In genomic region chr4:150593473-150594217, GRCm38 (mm10) we compare ENCODE assay signal across 17 mouse cellular contexts. TPM values are rescaled to one million over a fixed set of nuclear protein-coding genes. Genes with fewer than 3 reads are reported as not detected.
A peak's percentile ranks its signal among the peaks of the same experiment; 100 is the strongest.
DNase-seq lines count a peak whose midpoint lies in the region; ATAC-seq and TF ChIP-seq lines count a peak whose summit lies in the region.
"Had no signal": no experiment of that assay in that cellular context is flagged by ENCODE, and none has a peak within 500 bp of the region (broad histone marks: within the 10 kb centered on the region; RNA-seq: fewer than 3 reads in every experiment).

No protein-coding gene starts in this region.

- no peak overlapping the region for H3K4me3 ChIP-seq in gastrocnemius, adult 2 months
- H3K4me3 ChIP-seq in midbrain, embryonic 16.5 days (ENCODE audit: low read depth, low read length), result no peak overlapping the region
- no peak overlapping the region for H3K4me3 ChIP-seq in midbrain, embryonic 14.5 days (replicated peaks; ENCODE audit: low read depth, low read length)
- H3K4me3 ChIP-seq in liver, embryonic 13.5 days (replicated peaks), result no peak overlapping the region
- H3K4me3 ChIP-seq in hindbrain, embryonic 10.5 days, result no peak overlapping the region
- H3K4me3 ChIP-seq: embryonic facial prominence, embryonic 13.5 days; forebrain, embryonic 15.5 days; limb, embryonic 10.5 days; neural tube, embryonic 12.5 days had no signal

- H3K9me3 ChIP-seq in midbrain, embryonic 16.5 days (replicated peaks; ENCODE audit: control insufficient read depth, low read length, poor library complexity, severe bottlenecking), result no peaks in the 10 kb centered on the region
- H3K9me3 ChIP-seq in midbrain, embryonic 14.5 days (ENCODE audit: control insufficient read depth, low read length), result no peaks in the 10 kb centered on the region
- H3K9me3 ChIP-seq in liver, embryonic 13.5 days (replicated peaks), result no peaks in the 10 kb centered on the region
- no peaks in the 10 kb centered on the region for H3K9me3 ChIP-seq in hindbrain, embryonic 10.5 days
- H3K9me3 ChIP-seq: embryonic facial prominence, embryonic 13.5 days; forebrain, embryonic 15.5 days; limb, embryonic 10.5 days; neural tube, embryonic 12.5 days had no signal

- peak overlapping the region; percentile 44 for H3K27ac ChIP-seq in gastrocnemius, adult 2 months
- H3K27ac ChIP-seq in midbrain, embryonic 16.5 days (ENCODE audit: low read length), result peak overlapping the region; percentile 18; the same call in 1 of the 2 replicates
- H3K27ac ChIP-seq in midbrain, embryonic 14.5 days (replicated peaks; ENCODE audit: low read depth, low read length), result no peak overlapping the region
- H3K27ac ChIP-seq in liver, embryonic 13.5 days, result peak overlapping the region; percentile 74
- H3K27ac ChIP-seq in hindbrain, embryonic 10.5 days, result no peak overlapping the region
- H3K27ac ChIP-seq: embryonic facial prominence, embryonic 13.5 days; forebrain, embryonic 15.5 days; limb, embryonic 10.5 days; neural tube, embryonic 12.5 days had no signal

- intact Hi-C loops in gastrocnemius, adult 2 months (cut with DNase I), result no loop called here
- intact Hi-C loops in gastrocnemius, postnatal 14 days (cut with DNase I; ENCODE audit: low total_unique reads), result no loop called here

- no peaks in the 10 kb centered on the region for H3K36me3 ChIP-seq in midbrain, embryonic 16.5 days (ENCODE audit: control insufficient read depth, insufficient read depth, low read length)
- H3K36me3 ChIP-seq in midbrain, embryonic 14.5 days (ENCODE audit: control insufficient read depth, insufficient read depth, low read length), result no peaks in the 10 kb centered on the region
- no peaks in the 10 kb centered on the region for H3K36me3 ChIP-seq in liver, embryonic 13.5 days
- H3K36me3 ChIP-seq in splenic B cell, adult 2 months (ENCODE audit: control insufficient read depth, insufficient read depth, low read length, poor library complexity, severe bottlenecking), result no peaks in the 10 kb centered on the region
- no peaks in the 10 kb centered on the region for H3K36me3 ChIP-seq in hindbrain, embryonic 10.5 days
- H3K36me3 ChIP-seq: embryonic facial prominence, embryonic 13.5 days; forebrain, embryonic 15.5 days; neural tube, embryonic 12.5 days had no signal

- H3K9ac ChIP-seq in midbrain, embryonic 16.5 days (ENCODE audit: low read depth, low read length), result no peak overlapping the region
- no peak overlapping the region for H3K9ac ChIP-seq in midbrain, embryonic 14.5 days (replicated peaks; ENCODE audit: low read length)
- no peak overlapping the region for H3K9ac ChIP-seq in liver, embryonic 13.5 days
- H3K9ac ChIP-seq: embryonic facial prominence, embryonic 13.5 days; forebrain, embryonic 15.5 days; neural tube, embryonic 12.5 days had no signal

- no peak overlapping the region for H3K4me2 ChIP-seq in midbrain, embryonic 16.5 days (ENCODE audit: low read length)
- no peak overlapping the region for H3K4me2 ChIP-seq in midbrain, embryonic 14.5 days (ENCODE audit: low read length)
- H3K4me2 ChIP-seq in liver, embryonic 13.5 days, result no peak overlapping the region
- H3K4me2 ChIP-seq: embryonic facial prominence, embryonic 13.5 days; forebrain, embryonic 15.5 days; heart, embryonic 11.5 days; neural tube, embryonic 12.5 days had no signal

- no peak for ATAC-seq in midbrain, embryonic 16.5 days
- no peak for ATAC-seq in midbrain, embryonic 14.5 days (ENCODE audit: low FRiP score, low TSS enrichment)
- no peak for ATAC-seq in liver, embryonic 13.5 days (ENCODE audit: low read depth)
- ATAC-seq: forebrain, embryonic 15.5 days had no signal

- H3K4me1 ChIP-seq in midbrain, embryonic 16.5 days (ENCODE audit: control insufficient read depth, insufficient read depth, low read length), result peaks cover 19% of the 10 kb centered on the region
- peaks cover 11% of the 10 kb centered on the region; the same call in 1 of the 2 replicates for H3K4me1 ChIP-seq in midbrain, embryonic 14.5 days (ENCODE audit: control insufficient read depth, insufficient read depth, low read length)
- peaks cover 96% of the 10 kb centered on the region for H3K4me1 ChIP-seq in liver, embryonic 13.5 days (replicated peaks)
- H3K4me1 ChIP-seq in hindbrain, embryonic 10.5 days (replicated peaks), result peaks cover 25% of the 10 kb centered on the region

- 84% methylated on average over 4 of the region's 4 CpGs for WGBS in midbrain, embryonic 16.5 days
- 88% methylated on average over 4 of the region's 4 CpGs for WGBS in midbrain, embryonic 14.5 days
- 57% methylated on average over 4 of the region's 4 CpGs for WGBS in liver, embryonic 13.5 days (ENCODE audit: insufficient replicate concordance)
- WGBS in hindbrain, embryonic 10.5 days, result 84% methylated on average over 4 of the region's 4 CpGs

- H3K27me3 ChIP-seq in midbrain, embryonic 16.5 days (ENCODE audit: control insufficient read depth, insufficient read depth, low read depth, low read length), result no peaks in the 10 kb centered on the region
- H3K27me3 ChIP-seq in midbrain, embryonic 14.5 days (ENCODE audit: control insufficient read depth, insufficient read depth, low read length), result no peaks in the 10 kb centered on the region
- no peaks in the 10 kb centered on the region for H3K27me3 ChIP-seq in liver, embryonic 13.5 days
- no peaks in the 10 kb centered on the region for H3K27me3 ChIP-seq in splenic B cell, adult 2 months (ENCODE audit: control insufficient read depth, insufficient read depth, low read length, poor library complexity, severe bottlenecking)
- H3K27me3 ChIP-seq in hindbrain, embryonic 10.5 days (ENCODE audit: insufficient read depth, poor library complexity, severe bottlenecking), result no peaks in the 10 kb centered on the region
- H3K27me3 ChIP-seq: embryonic facial prominence, embryonic 13.5 days; forebrain, embryonic 15.5 days; neural tube, embryonic 12.5 days had no signal

- DNase-seq in gastrocnemius, adult 2 months, result no peak
- DNase-seq in gastrocnemius, postnatal 14 days, result no peak
- no peak for DNase-seq in midbrain, embryonic 14.5 days
- DNase-seq in liver, embryonic 13.5 days, result no peak
- peak; percentile 34 for DNase-seq in splenic B cell, adult 2 months (ENCODE audit: low read depth, low spot score)
- DNase-seq in hindbrain, embryonic 10.5 days (ENCODE audit: low spot score), result no peak
- DNase-seq in thymus, postnatal 14 days, result no peak
- DNase-seq: adrenal gland, postnatal 25 days; cerebellum, postnatal 14 days; right cerebral cortex, postnatal 14 days had no signal

- TF ChIP-seq CTCF in gastrocnemius, adult 2 months (IDR thresholded peaks at IDR 0.05), result no peak

RNA-seq across cellular contexts. Expression of gene Slc45a1, which starts 58.3 kb away (rescaled TPM):
- total RNA-seq in gastrocnemius, adult 2 months (2021), result not detected
- not detected for total RNA-seq in gastrocnemius, postnatal 14 days (2021)
- polyA plus RNA-seq in midbrain, embryonic 16.5 days (2015; fragmentation: Nextera tagmentation; extraction: Ambion mirVana), result 39.7 and 44.7 TPM in 2 replicates
- polyA plus RNA-seq in midbrain, embryonic 14.5 days (2014; fragmentation: Nextera tagmentation; extraction: Ambion mirVana), result 28.0 and 29.3 TPM in 2 replicates
- polyA plus RNA-seq in liver, embryonic 13.5 days (2015; fragmentation: Nextera tagmentation; extraction: Ambion mirVana), result not detected in 2 replicates
- polyA plus RNA-seq in hindbrain, embryonic 10.5 days (2016; fragmentation: Nextera tagmentation; extraction: Ambion mirVana), result 2.9 and 8.4 TPM in 2 replicates
- total RNA-seq: megakaryocyte-erythroid progenitor cell, adult 5-6 weeks had no signal

Comparison
In these comparisons a context has a peak if more than half of its experiments do, and no peak if none do; other contexts are left out.
1. H3K27ac ChIP-seq: peak in gastrocnemius, adult 2 months (single experiment), midbrain, embryonic 16.5 days (single experiment) and liver, embryonic 13.5 days (single experiment); none in midbrain, embryonic 14.5 days (single experiment) and hindbrain, embryonic 10.5 days (single experiment).